Mouse (Mus musculus) small intestine, adult 2 months (tissue): ENCODE results near the gene Ppp1r1c.

Experiments
- CTCF ChIP-seq: fragments of 200-500 bp; IDR thresholded peaks from 2 replicates; pipeline ENCODE4 v1.5.1; 2012; ENCODE audit warnings: low read depth, mild to moderate bottlenecking, control low read depth, inconsistent platforms, low read length, moderate library complexity, mixed read lengths; ENCODE audit not compliant: insufficient replicate concordance, insufficient read length; ENCODE audit errors: extremely low read depth
- POLR2A ChIP-seq: fragments of 200-500 bp; IDR thresholded peaks from 2 replicates; pipeline ENCODE4 v1.6.1; 2012; ENCODE audit warnings: low read depth, mild to moderate bottlenecking, control low read depth, inconsistent platforms, low read length, moderate library complexity

- TF ChIP-seq POLR2A: no peak
- TF ChIP-seq CTCF: no peak
These were observed 62.7 kb downstream of the Ppp1r1c start for GRCm38 (mm10) chr2:79770307-79770706.
